Mouse (Mus musculus) ovary, adult 18-20 months (tissue): ENCODE measurements around the gene Gabrb1.

Experiments
- DNase-seq: peaks from one replicate; pipeline ENCODE4 v3.0.0; 2022; ENCODE audit warnings: low spot score, mixed read lengths

Gabrb1 gene

GRCm38 (mm10) chr5:71830342-71830741 lies 172.4 kb downstream of the Gabrb1 start:
- DNase-seq = no peak

DNA sequence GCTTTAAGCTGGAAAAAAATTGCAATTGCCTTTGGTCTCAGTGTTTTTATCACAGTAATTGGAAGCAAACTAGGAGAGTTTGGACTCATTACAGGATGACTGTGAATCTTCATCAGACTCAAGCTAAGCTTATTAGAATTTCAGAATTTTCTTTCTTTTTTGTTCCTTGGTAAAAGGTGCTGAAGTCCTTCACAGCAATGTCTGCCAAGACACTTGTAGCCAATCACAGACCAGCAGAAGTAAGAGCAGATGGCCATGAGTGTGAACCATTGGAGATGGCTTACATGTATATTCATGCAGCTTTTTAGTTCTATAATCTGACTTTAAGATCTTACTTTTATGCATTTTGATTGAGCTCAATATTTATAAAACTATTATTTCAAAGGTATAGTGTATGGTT lies 184.3 kb downstream of the Gabrb1 start:
- DNase-seq = no peak

DNA sequence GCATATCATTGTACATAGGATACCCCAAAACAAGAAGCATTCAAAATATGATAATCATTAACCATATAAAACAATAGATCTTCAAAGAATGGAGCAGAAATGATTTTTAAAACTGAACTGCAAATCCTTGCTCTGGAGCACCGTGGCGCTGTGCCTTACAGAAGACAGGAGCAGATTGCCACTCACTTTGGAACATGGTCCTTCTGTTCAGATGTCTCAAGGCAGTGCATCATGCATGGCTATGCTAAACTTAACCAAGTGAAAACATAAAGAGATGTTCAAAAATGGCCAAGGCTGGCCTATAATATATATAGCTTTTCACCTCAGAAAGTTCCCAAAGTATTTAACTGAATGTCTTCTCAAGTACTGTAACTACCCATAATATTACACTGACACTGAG lies 240.3 kb downstream of the Gabrb1 start:
- no peak for DNase-seq

DNA sequence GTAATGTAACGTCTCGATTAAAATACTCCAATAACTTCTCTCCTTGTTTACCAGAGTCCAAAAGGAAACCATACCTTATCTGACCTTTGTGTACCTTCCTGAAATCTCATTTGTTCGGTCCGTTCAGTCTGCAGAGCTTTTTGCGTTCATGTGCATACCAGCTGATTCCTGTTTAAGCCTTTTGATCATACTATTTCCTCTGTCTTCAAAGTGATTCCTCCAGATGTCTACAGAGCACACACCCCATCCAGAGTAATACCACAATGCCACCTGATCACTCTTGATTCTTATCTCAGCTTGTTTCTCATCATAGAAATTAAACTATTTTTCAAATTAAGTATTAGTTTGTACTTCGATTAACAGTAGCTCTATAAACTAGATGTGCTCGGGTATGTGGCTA lies 245.5 kb downstream of the Gabrb1 start:
- no peak for DNase-seq

DNA sequence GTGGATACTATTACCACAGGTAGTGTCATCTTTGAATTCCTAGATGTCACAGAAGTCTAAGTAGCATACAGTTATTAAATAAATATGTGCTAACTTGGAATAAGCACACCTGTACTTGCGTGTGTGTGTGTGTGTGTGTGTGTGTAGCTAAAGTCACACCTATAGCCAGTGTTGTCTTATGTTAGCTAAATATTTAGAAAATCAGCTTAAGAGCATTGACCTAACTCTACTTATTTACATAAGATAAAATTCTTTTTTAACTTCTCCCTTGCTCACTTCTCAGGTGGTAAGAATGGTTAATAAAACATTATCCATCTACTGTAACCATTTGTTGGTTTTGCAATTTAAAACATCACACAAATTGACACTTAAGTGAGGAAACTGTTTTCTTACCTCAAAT lies 256.1 kb downstream of the Gabrb1 start:
- DNase-seq = no peak

DNA sequence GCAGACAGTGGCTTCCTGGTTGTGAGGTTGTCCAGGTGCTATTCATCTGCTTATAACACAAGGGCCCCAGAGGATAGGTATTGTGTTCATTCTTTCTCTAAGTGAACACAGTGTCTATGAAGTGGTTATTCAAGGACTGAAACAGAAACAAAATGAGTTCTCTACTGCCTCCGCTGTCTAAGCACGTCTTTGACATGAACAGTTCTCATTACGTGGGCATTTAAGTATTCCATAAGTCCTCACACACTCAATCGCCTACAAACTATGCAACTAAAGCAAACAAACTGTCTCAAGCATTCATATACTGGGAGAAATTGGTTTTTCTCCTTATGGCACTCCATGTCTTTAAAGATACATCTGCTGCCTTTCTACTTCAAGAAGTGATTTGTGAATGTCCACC lies 257.8 kb downstream of the Gabrb1 start:
- no peak for DNase-seq

- DNase-seq = no peak
Observed at GRCm38 (mm10) chr5:71917206-71917605, 259.3 kb downstream of the Gabrb1 start.

- no peak for DNase-seq
Observed at GRCm38 (mm10) chr5:71923636-71924035, 265.7 kb downstream of the Gabrb1 start.

DNA sequence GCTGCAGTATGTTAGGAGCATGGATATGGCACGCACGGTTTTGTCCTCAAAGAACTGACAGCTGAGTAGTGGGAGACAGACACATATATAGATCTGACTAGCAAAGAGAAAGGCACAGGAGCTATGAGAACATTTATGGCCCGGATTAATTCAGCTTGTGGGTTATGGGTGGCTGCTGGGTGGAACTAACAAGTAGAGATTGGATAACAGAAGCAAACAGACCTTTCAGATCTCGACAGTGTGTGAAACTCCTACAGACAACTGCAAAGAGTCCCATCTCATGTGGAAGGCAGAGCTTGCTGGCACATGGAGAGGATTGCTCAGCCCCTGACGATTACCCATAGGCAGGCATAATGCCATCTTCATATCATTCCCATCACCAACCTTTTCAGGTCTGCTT lies 268.4 kb downstream of the Gabrb1 start:
- no peak for DNase-seq

GRCm38 (mm10) chr5:71930036-71930435 lies 272.1 kb downstream of the Gabrb1 start:
- DNase-seq = no peak

GRCm38 (mm10) chr5:71951398-71951797 lies 293.5 kb downstream of the Gabrb1 start:
- DNase-seq = no peak

DNA sequence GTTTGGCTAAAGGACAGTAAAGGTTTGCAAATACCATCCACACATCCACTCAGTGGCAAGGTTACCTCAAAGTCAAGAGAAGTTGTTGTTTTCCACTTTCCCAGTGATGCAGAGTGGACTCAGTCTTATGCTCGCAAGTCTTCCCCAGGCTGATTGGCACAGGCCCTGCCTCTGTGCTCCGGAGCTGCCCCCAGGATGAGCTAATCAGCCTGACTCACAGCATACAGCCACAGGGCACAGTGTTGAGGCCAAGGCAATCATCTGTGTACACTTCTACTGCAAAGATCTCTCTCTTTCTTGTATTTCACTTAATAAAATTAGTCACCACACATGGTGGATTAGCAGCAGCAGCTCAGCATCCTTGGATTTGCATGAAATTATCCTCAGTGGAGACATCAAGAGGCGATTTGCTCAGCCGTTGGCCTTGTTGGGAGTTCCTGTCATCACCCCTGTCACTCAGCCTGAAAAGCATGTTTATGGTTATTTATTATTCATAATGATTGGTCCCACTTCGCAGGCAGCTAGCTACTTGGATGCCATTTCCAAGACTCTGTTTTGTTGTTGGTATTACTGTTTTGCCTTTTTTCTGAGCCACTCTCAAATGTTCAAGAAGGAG lies 297.3 kb downstream of the Gabrb1 start:
- no peak for DNase-seq

DNA sequence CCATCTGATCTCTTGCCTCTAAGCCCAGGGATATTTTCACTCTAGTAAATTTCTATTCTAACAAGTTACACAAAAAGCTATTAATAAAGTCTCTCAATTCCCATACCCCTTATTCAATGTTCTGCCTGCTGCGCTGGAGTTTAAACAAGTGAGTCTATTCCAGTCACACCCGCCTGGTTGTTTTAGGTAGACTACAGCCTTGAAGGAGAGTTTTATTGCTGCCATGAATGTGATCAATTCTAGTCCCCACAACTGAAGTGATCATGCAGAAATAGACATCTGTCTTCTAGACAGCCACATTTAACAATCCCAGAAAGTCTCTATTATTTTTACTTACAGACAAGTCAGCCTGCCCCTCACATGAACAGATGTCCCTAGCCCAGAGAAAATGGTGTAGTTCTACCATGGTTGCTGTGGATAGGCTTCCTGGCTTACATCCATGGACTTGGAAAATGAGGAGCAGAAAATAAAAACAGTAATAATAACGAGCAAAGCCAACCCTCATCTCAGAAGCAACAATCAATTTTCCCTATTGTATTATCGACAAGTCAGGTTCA lies 307.0 kb downstream of the Gabrb1 start:
- no peak for DNase-seq

GRCm38 (mm10) chr5:71965529-71965928 lies 307.6 kb downstream of the Gabrb1 start:
- DNase-seq = no peak

GRCm38 (mm10) chr5:71970140-71970800 lies 312.4 kb downstream of the Gabrb1 start:
- no peak for DNase-seq

DNA sequence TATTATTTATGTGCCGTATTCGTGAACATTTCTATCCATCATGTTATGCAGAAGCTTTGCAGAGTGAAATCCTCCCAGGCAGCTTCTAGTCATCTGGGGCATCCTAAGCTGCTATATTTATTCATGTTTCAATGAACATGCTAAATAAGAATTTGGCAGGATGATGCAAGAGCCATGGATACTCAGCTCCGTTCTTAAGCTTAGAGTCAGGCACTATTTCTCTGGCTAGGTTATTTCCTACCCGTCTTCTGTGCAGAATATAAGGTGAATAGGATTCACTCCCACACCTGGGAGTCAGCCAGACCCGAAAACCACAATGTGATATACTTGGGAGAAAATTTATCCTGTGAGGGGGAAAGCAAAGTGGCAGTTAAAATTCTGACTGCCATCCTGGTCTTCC lies 314.9 kb downstream of the Gabrb1 start:
- DNase-seq = no peak

- DNase-seq = no peak
Observed at GRCm38 (mm10) chr5:71976133-71976532, 318.2 kb downstream of the Gabrb1 start.

DNA sequence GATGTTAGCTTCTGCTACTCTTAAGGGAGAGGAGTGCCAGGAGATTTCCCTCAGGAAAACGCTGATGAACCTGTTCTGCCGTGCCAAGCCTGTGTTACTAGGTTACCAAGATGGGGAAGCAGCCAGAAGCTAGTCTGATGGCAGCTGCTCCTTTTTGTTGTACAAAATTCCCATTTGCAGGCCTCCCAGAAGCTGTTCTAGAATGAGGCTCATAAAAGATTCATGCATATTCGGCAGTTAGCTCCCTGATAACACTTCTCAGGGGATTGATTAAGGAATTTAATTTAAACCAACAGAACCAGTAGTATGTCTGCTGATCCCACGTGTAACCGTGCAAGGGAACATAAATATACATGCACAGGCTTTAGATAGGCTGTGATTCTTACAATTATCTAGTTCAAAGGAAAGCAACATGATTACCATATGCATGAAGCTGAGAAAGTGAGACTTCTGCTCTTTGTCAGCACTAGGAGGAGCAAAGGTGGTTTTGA lies 318.7 kb downstream of the Gabrb1 start:
- DNase-seq = no peak

- no peak for DNase-seq
Observed at GRCm38 (mm10) chr5:71986561-71986960, 328.6 kb downstream of the Gabrb1 start.

- no peak for DNase-seq
Observed at GRCm38 (mm10) chr5:71986983-71987398, 329.1 kb downstream of the Gabrb1 start.

DNA sequence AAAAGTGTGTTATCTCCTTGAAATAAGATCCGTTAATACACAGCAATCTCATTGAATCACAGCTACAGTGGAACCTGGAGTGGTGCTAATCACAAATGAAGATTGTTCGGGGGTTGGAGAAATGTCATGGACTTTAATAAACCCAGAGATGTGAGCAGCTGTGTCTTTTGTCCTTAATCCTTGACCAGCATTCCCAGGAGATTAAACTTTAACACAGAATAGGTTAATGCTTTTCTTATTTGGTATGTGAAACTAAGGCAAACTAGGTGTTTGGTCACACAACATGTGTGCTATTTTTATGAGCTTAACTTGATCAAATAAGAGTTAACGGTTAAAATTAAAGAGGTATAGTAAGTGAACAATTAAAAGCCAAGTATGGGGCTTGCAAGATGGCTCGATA lies 341.6 kb downstream of the Gabrb1 start:
- DNase-seq = no peak

GRCm38 (mm10) chr5:72003811-72004435 lies 346.0 kb downstream of the Gabrb1 start:
- no peak for DNase-seq

DNA sequence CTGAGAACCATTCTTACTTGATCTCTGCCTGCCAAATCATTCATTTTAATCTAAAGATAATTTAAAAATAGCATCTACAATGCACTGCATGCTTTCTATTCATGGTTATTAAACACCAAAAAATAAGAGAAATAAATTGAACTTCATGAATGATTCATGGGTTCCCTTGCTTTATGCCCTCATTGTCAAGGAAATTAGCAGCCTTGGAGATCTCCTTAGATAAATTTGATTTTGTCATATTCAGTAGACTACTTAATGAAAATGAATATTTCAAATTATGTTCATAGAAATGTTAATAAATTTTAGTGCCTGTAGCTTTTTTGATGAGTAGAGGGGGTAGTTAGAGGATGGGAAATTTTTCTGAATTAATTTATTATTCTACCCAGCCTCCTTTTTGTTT lies 379.0 kb downstream of the Gabrb1 start:
- DNase-seq = no peak
